Mouse (Mus musculus): ENCODE results near the gene Tmem171.

Tmem171 gene

GRCm38 (mm10) chr13:98693316-98693715 lies 1.3 kb downstream of the Tmem171 start:
- DNase-seq (ENCODE audit: low read depth, low spot score) = no peak

GRCm38 (mm10) chr13:98691956-98692515 lies 2.6 kb downstream of the Tmem171 start:
- no peak for DNase-seq (ENCODE audit: low read depth, low spot score)

DNA sequence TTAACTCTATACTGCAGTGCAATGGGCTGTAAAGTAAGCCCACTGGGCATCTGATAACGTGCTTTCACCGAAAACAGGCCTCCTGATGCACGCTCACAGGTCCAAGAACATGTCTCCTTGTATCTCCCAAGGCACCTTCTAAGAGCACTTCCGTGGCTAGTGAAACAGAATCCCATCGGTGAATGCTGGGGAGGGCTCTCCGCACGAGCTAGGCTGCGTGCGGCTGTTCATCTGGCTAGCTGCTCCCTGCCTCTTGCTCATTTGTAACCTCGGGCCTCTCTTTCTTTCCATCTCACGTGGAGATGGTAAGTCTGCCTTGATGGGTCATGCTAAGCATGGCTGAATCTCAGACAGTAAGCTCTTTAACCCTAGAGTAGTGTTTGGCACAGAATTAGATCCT lies 3.7 kb downstream of the Tmem171 start:
- no peak for DNase-seq (ENCODE audit: low read depth, low spot score)

DNA sequence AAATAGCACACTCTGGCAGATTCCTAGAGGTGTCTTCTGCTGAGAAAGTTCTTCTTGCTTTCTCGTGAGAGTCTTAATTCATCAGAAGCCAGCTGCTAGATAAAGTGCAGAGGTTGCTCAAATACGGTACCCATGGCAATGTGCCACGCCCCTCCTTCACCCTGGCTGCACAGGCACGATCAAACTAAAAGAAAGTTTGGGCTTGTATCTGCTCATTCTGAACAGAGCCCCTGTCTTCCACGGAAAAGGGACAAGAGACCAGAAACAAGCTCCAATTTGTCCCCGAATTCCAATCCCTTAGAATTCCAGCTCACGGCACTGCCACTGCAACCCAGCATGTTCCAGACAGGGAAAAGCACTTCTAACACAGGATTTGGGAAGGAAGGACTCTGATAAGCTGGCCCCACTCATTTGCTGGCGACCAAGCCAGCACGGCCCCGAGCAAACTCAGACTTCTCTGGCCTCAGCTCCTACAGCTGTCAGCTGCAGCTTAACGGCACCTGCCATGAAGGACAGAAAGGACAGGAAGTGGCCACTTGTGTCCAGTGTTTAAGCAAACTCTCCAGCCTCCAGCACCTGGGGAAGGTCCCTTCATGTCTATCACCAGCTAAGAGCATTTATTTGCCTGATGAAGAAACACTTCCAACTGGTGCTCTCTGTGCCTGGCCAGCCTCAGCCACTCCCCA lies 4.9 kb downstream of the Tmem171 start:
- no peak for DNase-seq (ENCODE audit: low read depth, low spot score)

DNA sequence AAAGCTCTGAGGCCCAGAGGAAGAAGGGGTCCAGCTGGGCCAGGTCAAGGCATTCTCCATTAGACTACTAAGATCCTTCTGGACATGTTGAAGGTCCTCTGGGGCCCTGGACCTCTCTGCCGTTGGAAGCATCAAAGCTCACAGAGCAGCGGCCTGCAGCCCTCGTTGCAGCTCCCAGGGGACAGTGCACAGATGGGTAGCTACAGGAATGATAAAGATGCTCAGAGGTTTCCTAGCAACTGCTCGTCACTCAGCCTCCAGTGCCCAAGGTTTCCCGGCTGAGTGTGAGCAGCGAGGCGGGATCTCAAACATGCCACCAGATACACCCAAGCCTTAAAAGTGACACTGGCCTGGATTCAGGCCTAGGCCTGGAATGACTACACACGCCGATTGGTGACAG lies 6.7 kb downstream of the Tmem171 start:
- DNase-seq (ENCODE audit: low read depth, low spot score) = peak; percentile 32

- no peak for DNase-seq (ENCODE audit: low read depth, low spot score)
These were observed 10.3 kb downstream of the Tmem171 start for GRCm38 (mm10) chr13:98684144-98684900.

DNA sequence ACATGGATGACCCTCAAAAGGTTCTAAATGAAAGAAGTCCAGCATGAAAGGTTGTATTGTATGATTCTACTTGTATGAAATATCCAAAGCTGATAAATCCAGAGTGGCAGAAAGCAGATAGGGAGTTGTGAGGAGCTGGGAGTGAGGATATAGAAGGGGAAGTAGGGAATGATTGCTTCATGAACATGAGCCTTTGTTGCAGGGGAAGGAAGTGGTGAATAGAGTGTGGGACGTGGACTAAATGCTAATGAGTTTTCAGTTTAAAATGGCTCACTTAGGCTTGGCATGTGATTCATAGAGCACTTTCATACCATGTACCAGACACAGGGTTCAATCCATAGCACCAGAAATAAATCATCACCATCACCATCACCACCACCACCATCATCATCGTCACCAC lies 11.2 kb downstream of the Tmem171 start:
- DNase-seq (ENCODE audit: low read depth, low spot score) = no peak

GRCm38 (mm10) chr13:98680470-98681060 lies 14.1 kb downstream of the Tmem171 start:
- DNase-seq (ENCODE audit: low read depth, low spot score) = no peak

DNA sequence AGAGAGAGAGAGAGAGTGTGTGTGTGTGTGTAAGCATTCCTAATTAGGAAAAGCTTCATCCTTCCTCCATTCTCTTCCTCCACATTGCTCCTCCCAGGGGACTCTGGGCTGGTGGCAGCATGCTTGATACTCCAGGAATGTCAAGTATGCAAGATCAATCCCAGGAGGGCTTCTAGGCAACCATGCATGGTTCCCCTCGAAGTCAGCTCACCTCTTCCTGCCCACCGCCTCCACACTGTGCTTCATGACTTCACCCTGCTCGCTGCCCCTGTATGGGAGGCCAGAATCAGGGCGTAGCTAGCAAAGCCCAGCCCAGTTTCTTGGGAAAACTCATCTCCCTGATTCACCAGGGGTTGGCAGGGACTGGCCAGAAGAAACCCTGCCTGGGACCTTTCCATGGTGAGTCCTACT lies 15.0 kb downstream of the Tmem171 start:
- no peak for DNase-seq (ENCODE audit: low read depth, low spot score)

DNA sequence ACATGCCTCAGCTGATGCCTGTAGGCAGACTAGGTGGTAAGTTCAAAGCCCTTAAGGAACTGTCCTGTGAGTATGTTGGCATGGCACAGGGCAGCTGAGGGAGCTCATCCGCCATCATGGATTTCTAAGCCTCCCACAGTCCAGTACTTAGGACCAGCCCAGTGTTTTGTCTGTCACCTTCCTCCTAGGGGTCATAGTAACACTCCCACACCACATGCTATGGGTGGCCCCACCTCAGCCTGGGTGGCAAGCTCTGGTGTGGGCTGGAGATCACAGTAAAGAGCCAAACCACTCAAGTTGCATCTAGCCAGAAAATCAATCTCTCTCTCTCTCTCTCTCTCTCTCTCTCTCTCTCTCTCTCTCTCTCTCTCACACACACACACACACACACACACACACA lies 15.4 kb downstream of the Tmem171 start:
- DNase-seq (ENCODE audit: low read depth, low spot score) = no peak

DNA sequence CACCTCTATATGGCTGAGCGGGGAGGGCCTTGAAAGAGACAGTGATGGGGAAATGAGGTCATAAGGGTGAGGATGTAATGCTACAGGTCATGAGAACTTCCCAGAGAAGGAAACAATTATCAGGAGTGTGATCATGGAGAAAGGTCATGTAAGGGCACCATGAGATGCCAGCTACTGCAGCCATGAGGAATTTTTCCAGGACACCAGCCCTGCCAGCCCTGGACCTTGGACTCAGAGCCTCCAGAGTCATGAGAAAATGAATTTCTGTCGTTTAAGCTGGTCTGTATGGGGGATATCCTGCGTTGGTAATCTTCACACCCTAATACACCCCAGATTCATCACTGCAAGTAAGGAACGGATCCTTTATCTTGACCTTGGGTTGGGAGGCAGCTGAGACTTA lies 20.7 kb downstream of the Tmem171 start:
- DNase-seq (ENCODE audit: low read depth, low spot score) = no peak

DNA sequence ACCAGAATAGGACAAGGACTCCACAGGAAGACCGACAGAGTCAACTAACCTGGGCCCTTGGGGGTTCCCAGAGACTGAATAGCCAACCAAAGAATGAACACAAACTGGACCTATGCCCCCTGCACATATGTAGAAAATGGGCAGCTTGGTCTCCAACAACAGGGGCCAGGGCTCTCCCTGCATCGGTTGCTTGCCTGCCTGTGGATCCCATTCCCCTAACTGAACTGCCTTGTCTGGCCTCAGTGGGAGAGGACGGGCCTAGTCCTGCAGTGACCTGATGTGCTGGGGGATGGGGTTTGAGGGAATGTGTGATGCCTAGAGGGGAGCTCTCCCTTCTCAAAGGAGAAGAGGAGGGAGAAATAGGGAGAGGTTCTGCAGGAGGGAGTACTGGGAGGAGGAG lies 25.3 kb downstream of the Tmem171 start:
- no peak for DNase-seq (ENCODE audit: low read depth, low spot score)

DNA sequence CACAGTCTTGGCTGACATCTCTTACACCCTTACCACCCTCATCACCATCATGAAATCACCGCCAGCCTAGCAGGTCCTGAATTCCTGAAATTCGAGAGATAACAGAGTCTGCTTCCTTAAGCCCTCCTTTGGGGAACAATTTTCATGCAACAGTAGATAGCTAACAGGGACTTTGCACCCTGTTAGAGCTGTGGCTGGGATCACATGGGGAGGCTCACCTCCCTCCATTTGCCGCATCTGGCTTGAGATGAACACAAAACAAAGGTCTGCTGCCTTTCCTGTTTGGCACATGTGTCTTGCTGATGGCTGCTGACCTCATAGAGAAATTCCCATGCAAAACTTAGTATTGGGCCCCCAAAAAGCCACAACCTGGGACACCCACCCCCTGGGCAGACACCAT lies 27.3 kb downstream of the Tmem171 start:
- DNase-seq (ENCODE audit: low read depth, low spot score) = no peak

- DNase-seq (ENCODE audit: low read depth, low spot score) = no peak
These were observed 29.4 kb downstream of the Tmem171 start for GRCm38 (mm10) chr13:98665240-98665639.

DNA sequence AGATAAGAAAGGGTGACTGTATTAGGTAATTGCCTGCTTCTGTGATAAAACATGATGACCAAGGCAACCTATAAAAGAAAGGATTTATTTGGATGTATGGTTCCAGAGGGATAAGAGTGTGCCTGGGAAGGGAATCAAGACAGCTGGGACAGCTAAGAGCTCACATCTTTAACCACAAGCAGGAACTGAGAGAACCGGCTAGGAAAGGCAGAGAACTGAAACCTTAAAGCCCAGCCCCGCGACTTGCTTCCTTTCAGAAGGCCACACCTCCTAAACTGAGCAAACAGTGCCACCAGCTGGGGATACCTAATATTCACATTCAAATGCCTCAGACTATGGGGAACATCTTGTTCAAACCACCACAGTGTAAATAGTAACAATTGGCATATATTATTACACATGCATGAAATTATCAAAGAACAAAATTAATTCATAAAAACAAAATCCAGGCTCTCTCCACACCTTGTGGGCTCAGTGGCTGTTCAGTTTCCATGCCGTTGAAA lies 32.4 kb downstream of the Tmem171 start:
- DNase-seq (ENCODE audit: low read depth, low spot score) = no peak

- DNase-seq (ENCODE audit: low read depth, low spot score) = peak; percentile 65
These were observed 38.6 kb downstream of the Tmem171 start for GRCm38 (mm10) chr13:98656034-98656471.

- no peak for DNase-seq (ENCODE audit: low read depth, low spot score)
These were observed 39.3 kb downstream of the Tmem171 start for GRCm38 (mm10) chr13:98655346-98655745.

GRCm38 (mm10) chr13:98654129-98654939 lies 40.3 kb downstream of the Tmem171 start:
- DNase-seq (ENCODE audit: low read depth, low spot score) = no peak

GRCm38 (mm10) chr13:98652194-98652593 lies 42.4 kb downstream of the Tmem171 start:
- peak; percentile 64 for DNase-seq (ENCODE audit: low read depth, low spot score)

DNA sequence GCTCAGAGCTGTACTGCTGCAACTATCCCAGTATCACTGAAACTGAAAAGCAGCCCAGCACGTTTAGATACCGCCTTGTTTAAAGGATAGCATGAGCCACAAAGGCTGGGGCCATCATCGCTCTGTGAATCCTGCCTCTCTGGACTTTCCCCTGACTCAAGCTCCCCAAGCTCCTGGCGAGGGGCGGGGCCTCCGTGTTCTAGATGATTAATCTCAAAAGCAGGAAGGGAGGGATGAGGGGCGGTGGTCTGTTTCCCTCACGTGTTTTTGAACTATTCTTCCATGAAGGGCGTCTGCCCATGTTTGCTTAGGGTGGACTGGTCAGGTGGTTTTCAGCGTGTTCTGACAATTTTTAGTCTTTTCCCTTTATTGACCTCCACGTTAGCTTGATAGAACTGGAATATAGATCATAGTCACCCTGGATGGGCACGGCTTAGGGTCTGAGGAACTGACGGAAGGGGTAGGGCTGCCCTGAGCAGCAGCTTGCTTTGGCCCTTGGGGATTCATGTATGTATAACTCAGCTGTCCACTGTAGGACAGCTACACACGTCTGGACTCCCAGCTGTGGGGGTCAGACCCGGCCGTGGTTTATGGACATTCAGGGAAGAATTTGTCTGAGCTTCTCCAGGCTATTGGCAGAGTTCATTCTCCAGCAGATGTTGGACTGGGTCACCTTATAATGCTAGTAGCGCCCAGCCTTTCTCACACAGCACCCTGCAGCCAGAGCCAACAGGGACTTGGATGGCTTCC lies 43.2 kb downstream of the Tmem171 start:
- no peak for DNase-seq (ENCODE audit: low read depth, low spot score)

Data from telencephalon, adult 2 months (tissue).